In the genomic region with DNA sequence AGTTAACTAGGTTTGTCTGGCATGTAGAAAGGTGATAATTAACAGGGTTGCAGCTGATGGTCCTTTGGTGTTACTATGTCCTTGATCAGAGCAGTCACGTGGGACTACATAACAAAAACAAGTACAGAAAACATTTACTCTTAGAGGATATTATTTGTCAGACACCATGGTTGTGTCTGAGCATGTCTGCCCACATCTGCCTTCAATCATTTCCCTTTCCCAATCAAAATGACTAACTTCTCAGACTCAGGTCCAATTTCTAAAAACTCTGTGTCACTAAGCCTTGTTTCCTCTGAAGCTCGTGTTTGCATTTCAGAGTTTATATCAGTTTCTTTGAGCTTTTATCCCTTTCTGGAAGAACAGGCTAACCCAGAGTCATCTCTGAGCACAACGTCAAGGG, we compare ENCODE assay signal across 24 mouse cellular contexts.
DNase-seq lines count a peak whose midpoint lies in the region; ATAC-seq and TF ChIP-seq lines count a peak whose summit lies in the region.
"Had no signal": no experiment of that assay in that cellular context is flagged by ENCODE, and none has a peak within 500 bp of the region (broad histone marks: within the 10 kb centered on the region; RNA-seq: fewer than 3 reads in every experiment).

No protein-coding gene starts in this region.

- DNase-seq in heart, adult 18-20 months = peak; percentile 15 to 22
- DNase-seq in heart, postnatal 14 days = no peak
- peak; percentile 3 for DNase-seq in lung, postnatal 25 days (ENCODE audit: low spot score)
- no peak for DNase-seq in lung, postnatal 10 days
- peak; percentile 6 for DNase-seq in 416B (ENCODE audit: low read depth)
- no peak for DNase-seq in kidney, postnatal 10 days
- DNase-seq: adrenal gland, adult 8-10 months; adrenal gland, postnatal 36 days; B cell, adult 2 months; cerebellum, adult 2 months; cerebellum, postnatal 14 days; gastrocnemius, postnatal 25 days; kidney, adult 2 months had no signal

- 77% methylated on average over 3 of the region's 3 CpGs for WGBS in kidney, embryonic 16.5 days

- TF ChIP-seq POLR2A in embryonic fibroblast, embryonic 13.5 days (IDR thresholded peaks at IDR 0.05; ENCODE audit: low read depth, low read length) = no peak

- H3K4me1 ChIP-seq in embryonic fibroblast, embryonic 13.5 days (ENCODE audit: control insufficient read depth, insufficient read depth, low read length) = no peaks in the 10 kb centered on the region
- no peaks in the 10 kb centered on the region for H3K4me1 ChIP-seq in kidney, embryonic 16.5 days (ENCODE audit: insufficient read depth, low read length)
- H3K4me1 ChIP-seq: embryonic facial prominence, embryonic 15.5 days; forebrain, embryonic 12.5 days; hindbrain, embryonic 10.5 days had no signal

- no peaks in the 10 kb centered on the region for H3K9me3 ChIP-seq in kidney, embryonic 16.5 days (ENCODE audit: low read length)
- H3K9me3 ChIP-seq: embryonic facial prominence, embryonic 15.5 days; forebrain, embryonic 12.5 days; heart, embryonic 13.5 days; hindbrain, embryonic 10.5 days had no signal

- no peak overlapping the region for H3K9ac ChIP-seq in kidney, embryonic 16.5 days (replicated peaks; ENCODE audit: low read length)
- H3K9ac ChIP-seq: embryonic facial prominence, embryonic 15.5 days; forebrain, embryonic 12.5 days; heart, embryonic 13.5 days; hindbrain, embryonic 14.5 days had no signal

- H3K27me3 ChIP-seq in kidney, embryonic 16.5 days (ENCODE audit: insufficient read depth, low read length) = no peaks in the 10 kb centered on the region
- H3K27me3 ChIP-seq: embryonic facial prominence, embryonic 15.5 days; forebrain, embryonic 12.5 days; heart, embryonic 13.5 days had no signal

- intact Hi-C loops in heart, postnatal 14 days (cut with DNase I) = no loop called here

- no peak overlapping the region for H3K4me2 ChIP-seq in kidney, embryonic 16.5 days (replicated peaks; ENCODE audit: low read depth, low read length)
- H3K4me2 ChIP-seq: embryonic facial prominence, embryonic 15.5 days; forebrain, embryonic 12.5 days; heart, embryonic 13.5 days; hindbrain, embryonic 14.5 days had no signal

- no peaks in the 10 kb centered on the region for H3K36me3 ChIP-seq in kidney, embryonic 16.5 days (ENCODE audit: insufficient read depth, low read length)
- H3K36me3 ChIP-seq: embryonic facial prominence, embryonic 15.5 days; forebrain, embryonic 12.5 days; G1E; heart, embryonic 13.5 days; hindbrain, embryonic 10.5 days had no signal

- no peak for ATAC-seq in kidney, embryonic 16.5 days (ENCODE audit: low FRiP score, low TSS enrichment)
- ATAC-seq: CD4-positive, CD25-positive, alpha-beta regulatory T cell, adult 4 months; forebrain, embryonic 16.5 days; intestine, embryonic 16.5 days had no signal

- H3K4me3 ChIP-seq in embryonic fibroblast, embryonic 13.5 days (ENCODE audit: insufficient read depth, low read length) = no peak overlapping the region
- H3K4me3 ChIP-seq in kidney, embryonic 16.5 days (ENCODE audit: low read length) = no peak overlapping the region
- H3K4me3 ChIP-seq: embryonic facial prominence, embryonic 15.5 days; forebrain, embryonic 12.5 days; heart, embryonic 13.5 days; hindbrain, embryonic 10.5 days had no signal

- no peak for TF ChIP-seq CTCF in embryonic fibroblast, embryonic 13.5 days (IDR thresholded peaks at IDR 0.05; ENCODE audit: borderline replicate concordance, insufficient read depth, low read length)

- H3K27ac ChIP-seq in embryonic fibroblast, embryonic 13.5 days (ENCODE audit: insufficient read depth, low read length) = peak overlapping the region; percentile 92
- H3K27ac ChIP-seq in kidney, embryonic 16.5 days (ENCODE audit: low read length) = no peak overlapping the region
- H3K27ac ChIP-seq: embryonic facial prominence, embryonic 15.5 days; forebrain, embryonic 12.5 days; heart, embryonic 13.5 days; hindbrain, embryonic 10.5 days; hindbrain, embryonic 14.5 days had no signal

Comparison
In these comparisons a context has a peak if more than half of its experiments do, and no peak if none do; other contexts are left out.
1. DNase-seq: peak in heart, adult 18-20 months (2 of 2), lung, postnatal 25 days (single experiment) and 416B (single experiment); none in heart, postnatal 14 days (0 of 2), lung, postnatal 10 days (single experiment) and kidney, postnatal 10 days (single experiment).